Mouse (Mus musculus) MEL (cell line): Measurements from ENCODE around the gene Bckdhb. TPM values are rescaled to one million over a fixed set of nuclear protein-coding genes. Genes with fewer than 3 reads are reported as not detected.

ENCODE experiments used
- DNase-seq: peaks from one replicate; pipeline ENCODE4 v3.0.0; 2011; ENCODE audit warnings: low read depth, low spot score
- H3K27ac ChIP-seq: 2 replicates; pipeline ENCODE4 v1.5.1; 2012; ENCODE audit warnings: low read depth, mild to moderate bottlenecking, control low read depth, low read length, moderate library complexity; ENCODE audit not compliant: control insufficient read depth
- H3K27me3 ChIP-seq, 2 experiments: fragments of 150-350 bp in 1 of 2; sonication (generic) in 1 of 2; 2 replicates each; pipeline ENCODE4 v1.6.1; 2012; ENCODE audit warnings: low read length in 2 of 2, mild to moderate bottlenecking in 2 of 2, improper control_type of control experiment in 1 of 2, moderate library complexity in 1 of 2; ENCODE audit not compliant: insufficient read depth in 2 of 2, control insufficient read depth in 1 of 2
- H3K36me3 ChIP-seq, 2 experiments: 2 replicates each; pipeline ENCODE4 v1.6.1; 2012 to 2014; ENCODE audit warnings: low read length in 2 of 2, improper control_type of control experiment in 1 of 2, inconsistent platforms in 1 of 2, mild to moderate bottlenecking in 1 of 2; ENCODE audit not compliant: insufficient read depth in 2 of 2, control insufficient read depth in 1 of 2
- H3K4me1 ChIP-seq, 2 experiments: fragments of 150-350 bp in 1 of 2; sonication (generic) in 1 of 2; 2 replicates each; pipeline ENCODE4 v1.6.1; 2012; ENCODE audit warnings: low read length in 2 of 2, improper control_type of control experiment in 1 of 2, mild to moderate bottlenecking in 1 of 2; ENCODE audit not compliant: insufficient read depth in 2 of 2, control insufficient read depth in 1 of 2
- H3K4me3 ChIP-seq, 2 experiments: fragments of 150-350 bp in 1 of 2; sonication (generic) in 1 of 2; 2 replicates each; pipeline ENCODE4 v1.5.1; 2012; ENCODE audit warnings: low read depth in 2 of 2, low read length in 2 of 2, mild to moderate bottlenecking in 2 of 2, moderate library complexity in 2 of 2, control low read depth in 1 of 2, improper control_type of control experiment in 1 of 2; ENCODE audit not compliant: control insufficient read depth in 1 of 2, insufficient read depth in 1 of 2
- H3K79me2 ChIP-seq: 2 replicates; pipeline ENCODE4 v1.6.1; 2012; ENCODE audit warnings: mild to moderate bottlenecking, low read length, moderate library complexity; ENCODE audit not compliant: control insufficient read depth, poor library complexity, insufficient read depth
- H3K9ac ChIP-seq: 2 replicates; pipeline ENCODE4 v1.6.1; 2012; ENCODE audit warnings: low read depth, mild to moderate bottlenecking, control low read depth, low read length, moderate library complexity; ENCODE audit not compliant: control insufficient read depth, poor library complexity, severe bottlenecking
- H3K9me3 ChIP-seq: fragments of 150-350 bp; sonication (generic); replicated peaks from 2 replicates; pipeline ENCODE4 v1.6.1; 2012; ENCODE audit warnings: mild to moderate bottlenecking, low read length, improper control_type of control experiment, moderate library complexity; ENCODE audit not compliant: insufficient read depth
- BHLHE40 ChIP-seq: IDR thresholded peaks from 2 replicates; pipeline ENCODE4 v1.6.1; 2012; ENCODE audit warnings: low read depth, mild to moderate bottlenecking, inconsistent platforms, low read length, improper control_type of control experiment, borderline replicate concordance
- CHD1 ChIP-seq: IDR thresholded peaks from 2 replicates; pipeline ENCODE4 v1.6.1; 2012; ENCODE audit warnings: low read depth, mild to moderate bottlenecking, inconsistent platforms, low read length, improper control_type of control experiment
- CTCF ChIP-seq, 3 experiments: IDR thresholded peaks in 2 of 3; conservative IDR thresholded peaks in 1 of 3; 2 replicates each; pipeline ENCODE4 v1.5.1; 2011 to 2012; ENCODE audit warnings: low read length in 3 of 3, low read depth in 2 of 3, mild to moderate bottlenecking in 2 of 3, improper control_type of control experiment in 1 of 3, inconsistent platforms in 1 of 3, mixed read lengths in 1 of 3, moderate library complexity in 1 of 3; ENCODE audit not compliant: control insufficient read depth in 1 of 3, insufficient read depth in 1 of 3, poor library complexity in 1 of 3, severe bottlenecking in 1 of 3
- E2F4 ChIP-seq: IDR thresholded peaks from 2 replicates; pipeline ENCODE4 v1.6.1; 2011; ENCODE audit warnings: low read depth, low read length, improper control_type of control experiment, borderline replicate concordance
- EP300 ChIP-seq, 2 experiments: IDR thresholded peaks; 2 replicates each; pipeline ENCODE4 v1.6.1; 2011; ENCODE audit warnings: improper control_type of control experiment in 2 of 2, low read length in 2 of 2, low read depth in 1 of 2, mild to moderate bottlenecking in 1 of 2
- GABPA ChIP-seq: IDR thresholded peaks from 2 replicates; pipeline ENCODE4 v1.6.1; 2012; ENCODE audit warnings: low read depth, mild to moderate bottlenecking, inconsistent platforms, low read length, improper control_type of control experiment, moderate library complexity
- HCFC1 ChIP-seq: IDR thresholded peaks from 2 replicates; pipeline ENCODE4 v1.6.1; 2012; ENCODE audit warnings: low read depth, mild to moderate bottlenecking, inconsistent platforms, low read length, improper control_type of control experiment, moderate library complexity
- JUND ChIP-seq: IDR thresholded peaks from 2 replicates; pipeline ENCODE4 v1.6.1; 2011; ENCODE audit warnings: low read depth, mild to moderate bottlenecking, improper control_type of control experiment, low read length
- KAT2A ChIP-seq: conservative IDR thresholded peaks from 2 replicates; pipeline ENCODE4 v1.6.1; 2012; ENCODE audit warnings: low read depth, low read length, improper control_type of control experiment, inconsistent platforms
- MAFK ChIP-seq: IDR thresholded peaks from 2 replicates; pipeline ENCODE4 v1.6.1; 2011; ENCODE audit warnings: low read depth, mild to moderate bottlenecking, low read length, improper control_type of control experiment, borderline replicate concordance
- MAZ ChIP-seq: IDR thresholded peaks from 2 replicates; pipeline ENCODE4 v1.6.1; 2012; ENCODE audit warnings: low read depth, mild to moderate bottlenecking, inconsistent platforms, low read length, improper control_type of control experiment
- MYB ChIP-seq: IDR thresholded peaks from 2 replicates; pipeline ENCODE4 v1.6.1; 2011; ENCODE audit warnings: mild to moderate bottlenecking, low read depth, low read length, improper control_type of control experiment
- MYC ChIP-seq: IDR thresholded peaks from 2 replicates; pipeline ENCODE4 v1.6.1; 2011; ENCODE audit warnings: low read depth, mild to moderate bottlenecking, low read length, improper control_type of control experiment, moderate library complexity
- NELFE ChIP-seq: IDR thresholded peaks from 2 replicates; pipeline ENCODE4 v1.6.1; 2011; ENCODE audit warnings: low read depth, low read length, improper control_type of control experiment
- NRF1 ChIP-seq: IDR thresholded peaks from 2 replicates; pipeline ENCODE4 v1.6.1; 2014; ENCODE audit warnings: low read depth, mild to moderate bottlenecking, inconsistent platforms, low read length, improper control_type of control experiment, moderate library complexity; ENCODE audit not compliant: poor library complexity, insufficient read depth, severe bottlenecking
- POLR2A ChIP-seq, 2 experiments: IDR thresholded peaks; 2 replicates each; pipeline ENCODE4 v1.6.1; 2011 to 2012; ENCODE audit warnings: low read length in 2 of 2, mild to moderate bottlenecking in 2 of 2, control low read depth in 1 of 2, improper control_type of control experiment in 1 of 2, low read depth in 1 of 2, moderate library complexity in 1 of 2; ENCODE audit not compliant: control insufficient read depth in 1 of 2, insufficient read depth in 1 of 2, poor library complexity in 1 of 2
- SMC3 ChIP-seq: IDR thresholded peaks from 2 replicates; pipeline ENCODE4 v1.6.1; 2011; ENCODE audit warnings: low read depth, low read length, improper control_type of control experiment
- TAL1 ChIP-seq: IDR thresholded peaks from 2 replicates; pipeline ENCODE4 v1.6.1; 2012; ENCODE audit warnings: mild to moderate bottlenecking, inconsistent platforms, low read length, moderate library complexity, mixed read lengths
- TBP ChIP-seq: IDR thresholded peaks from 2 replicates; pipeline ENCODE4 v1.8.0; 2011; ENCODE audit warnings: low read depth, low read length, improper control_type of control experiment
- TCF12 ChIP-seq: IDR thresholded peaks from 2 replicates; pipeline ENCODE4 v1.6.1; 2014; ENCODE audit warnings: low read depth, mild to moderate bottlenecking, inconsistent platforms, low read length, improper control_type of control experiment, moderate library complexity
- USF2 ChIP-seq, 2 experiments: IDR thresholded peaks; 2 replicates each; pipeline ENCODE4 v1.6.1; 2011 to 2012; ENCODE audit warnings: improper control_type of control experiment in 2 of 2, low read length in 2 of 2, borderline replicate concordance in 1 of 2, inconsistent platforms in 1 of 2, low read depth in 1 of 2, mild to moderate bottlenecking in 1 of 2; ENCODE audit not compliant: insufficient read depth in 1 of 2
- ZKSCAN1 ChIP-seq: IDR thresholded peaks from 2 replicates; pipeline ENCODE4 v1.6.1; 2012; ENCODE audit warnings: low read depth, mild to moderate bottlenecking, inconsistent platforms, low read length, improper control_type of control experiment, moderate library complexity
- ZMIZ1 ChIP-seq: IDR thresholded peaks from 2 replicates; pipeline ENCODE4 v1.6.1; 2012; ENCODE audit warnings: low read depth, mild to moderate bottlenecking, inconsistent platforms, low read length, improper control_type of control experiment, moderate library complexity
- polyA plus RNA-seq, 2 experiments: library from polyadenylated mRNA; stranded (reverse) in 1 of 2; unstranded in 1 of 2; fragments of >175 nt in 1 of 2; fragments of >200 nt in 1 of 2; gene quantifications; 2 replicates each; pipeline versions ENCODE4 v1.2.1 to v1.2.4; 2012; ENCODE audit warnings: low replicate concordance in 2 of 2, low read depth in 1 of 2; ENCODE audit not compliant: insufficient read length in 2 of 2, insufficient read depth in 1 of 2, missing spikeins in 1 of 2
- total RNA-seq: library from RNA; depleted of rRNA; stranded (reverse); fragments of 300-350 nt; gene quantifications from 2 replicates; pipeline ENCODE4 v1.2.3, GENCODE M21; 2012

Bckdhb gene
- total and polyA plus RNA-seq, 3 experiments = 15.9 to 26.6 TPM; not detected in 1

DNA sequence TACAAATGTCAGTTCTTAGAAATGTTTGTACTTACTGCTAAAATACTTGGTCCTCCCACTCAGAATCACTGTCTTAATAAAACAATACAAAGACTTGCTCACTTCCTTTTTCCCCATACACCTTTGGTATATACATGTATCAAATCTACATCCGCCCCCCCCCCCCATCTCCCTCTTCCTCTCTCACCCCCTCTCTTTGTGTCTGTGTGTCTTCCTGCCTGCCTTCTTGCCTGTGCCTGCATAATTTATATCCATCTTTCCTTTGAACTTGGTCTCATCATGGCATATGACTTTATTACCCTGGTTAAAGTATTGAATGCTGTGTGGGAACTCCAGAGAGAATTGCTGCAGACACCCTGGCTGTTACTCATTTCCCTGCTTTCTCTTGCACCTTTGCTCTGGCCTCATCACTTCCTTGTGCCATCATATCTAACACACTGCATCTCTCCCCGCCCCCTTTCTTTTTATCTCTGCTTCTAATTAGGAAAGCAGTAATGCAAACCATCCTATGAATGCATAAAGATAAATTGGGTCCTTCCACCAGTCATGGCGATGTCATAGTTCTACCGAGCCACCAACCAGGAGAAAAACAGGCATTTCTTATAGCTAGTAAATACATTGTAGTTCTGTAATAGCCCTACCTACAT is 116.8 kb downstream of the Bckdhb start:
- Histone ChIP-seq H3K4me1 (peaks cover 0 to 5% of the 10 kb centered on the region in 2 experiments; a peak in 1 of 4 replicates), H3K36me3 (peaks cover 0 to 7% of the 10 kb centered on the region in 2 experiments; a peak in 2 of 4 replicates), H3K4me3 (no peak overlapping the region), H3K9ac (no peak overlapping the region), H3K79me2 (no peaks in the 10 kb centered on the region), H3K27me3 (no peaks in the 10 kb centered on the region), H3K27ac (no peak overlapping the region), H3K9me3 (no peaks in the 10 kb centered on the region)
- peak; percentile 23 for DNase-seq
- no peak for TF ChIP-seq TBP
- TF ChIP-seq GABPA = no peak
- no peak for TF ChIP-seq JUND
- TF ChIP-seq MAFK = no peak
- TF ChIP-seq SMC3 = no peak
- TF ChIP-seq KAT2A = no peak
- TF ChIP-seq POLR2A (IDR thresholded peaks at IDR 0.05; ENCODE audit: control insufficient read depth in 1 of 2, insufficient read depth in 1 of 2, low read depth in 1 of 2, low read length in 2 of 2, poor library complexity in 1 of 2) = no peak
- TF ChIP-seq NRF1 = no peak
- TF ChIP-seq HCFC1 = no peak
- TF ChIP-seq CTCF (IDR thresholded peaks at IDR 0.05 in 2 of 3, conservative IDR thresholded peaks at IDR 0.05 in 1 of 3; ENCODE audit: control insufficient read depth in 1 of 3, insufficient read depth in 1 of 3, low read depth in 2 of 3, low read length in 3 of 3, poor library complexity in 1 of 3, severe bottlenecking in 1 of 3) = no peak
- TF ChIP-seq CHD1 = no peak
- TF ChIP-seq ZKSCAN1 = no peak
- no peak for TF ChIP-seq MAZ
- no peak for TF ChIP-seq NELFE
- no peak for TF ChIP-seq EP300 (IDR thresholded peaks at IDR 0.05; ENCODE audit: low read depth in 1 of 2, low read length in 2 of 2)
- TF ChIP-seq ZMIZ1 = no peak

DNA sequence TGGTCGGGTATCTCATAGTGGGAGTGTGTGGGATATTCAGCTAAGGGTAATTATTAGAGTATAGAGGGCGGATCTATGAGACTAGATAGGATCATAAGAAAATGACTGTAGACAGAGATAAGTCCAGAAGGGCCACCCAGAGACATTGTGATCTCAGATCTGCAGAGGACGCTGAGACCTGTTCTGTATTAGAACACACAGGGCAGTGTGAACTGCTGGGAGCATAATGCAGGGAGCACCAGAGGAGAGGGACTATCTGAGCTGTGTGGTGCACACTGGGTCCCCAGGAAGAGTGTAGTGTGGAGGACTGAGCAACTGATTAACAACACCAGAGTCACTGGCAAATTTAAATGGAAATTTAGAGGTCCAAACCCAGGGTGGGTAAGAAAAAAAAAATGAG is 117.6 kb downstream of the Bckdhb start:
- Histone ChIP-seq H3K27ac (no peak overlapping the region), H3K9me3 (no peaks in the 10 kb centered on the region), H3K36me3 (peaks cover 0 to 7% of the 10 kb centered on the region in 2 experiments; a peak in 2 of 4 replicates), H3K9ac (no peak overlapping the region), H3K27me3 (no peaks in the 10 kb centered on the region), H3K79me2 (no peaks in the 10 kb centered on the region), H3K4me1 (peaks cover 0 to 5% of the 10 kb centered on the region in 2 experiments; a peak in 1 of 4 replicates), H3K4me3 (no peak overlapping the region)
- no peak for DNase-seq
- no peak for TF ChIP-seq MYC
- TF ChIP-seq MAFK = no peak
- TF ChIP-seq TAL1 = no peak
- no peak for TF ChIP-seq TCF12
- no peak for TF ChIP-seq E2F4
- TF ChIP-seq EP300 (IDR thresholded peaks at IDR 0.05; ENCODE audit: low read depth in 1 of 2, low read length in 2 of 2) = no peak
- no peak for TF ChIP-seq ZKSCAN1
- TF ChIP-seq CTCF (IDR thresholded peaks at IDR 0.05 in 2 of 3, conservative IDR thresholded peaks at IDR 0.05 in 1 of 3; ENCODE audit: control insufficient read depth in 1 of 3, insufficient read depth in 1 of 3, low read depth in 2 of 3, low read length in 3 of 3, poor library complexity in 1 of 3, severe bottlenecking in 1 of 3) = no peak
- TF ChIP-seq TBP = no peak
- TF ChIP-seq ZMIZ1 = no peak
- no peak for TF ChIP-seq JUND
- TF ChIP-seq MYB = no peak
- TF ChIP-seq MAZ = no peak
- no peak for TF ChIP-seq GABPA
- no peak for TF ChIP-seq KAT2A
- no peak for TF ChIP-seq HCFC1
- no peak for TF ChIP-seq BHLHE40
- no peak for TF ChIP-seq USF2 (IDR thresholded peaks at IDR 0.05; ENCODE audit: borderline replicate concordance in 1 of 2, insufficient read depth in 1 of 2, low read depth in 1 of 2, low read length in 2 of 2)
